Mouse (Mus musculus) midbrain, postnatal 0 days (tissue): Measurements from ENCODE around the gene Cnga4. TPM values are rescaled to one million over a fixed set of nuclear protein-coding genes. Genes with fewer than 3 reads are reported as not detected.
A peak's percentile ranks its signal among the peaks of the same experiment; 100 is the strongest.
"Not testable (repeated sequence)": the region's sequence is repeated elsewhere in the genome, so short reads cannot be mapped to it uniquely, and the experiment has no call there.

Experiments used
- ATAC-seq: fragments of 200-750 bp; cut with Nextera tagmentation; 2 replicates; pipeline ENCODE4 v1.8.0; 2017; ENCODE audit warnings: moderate number of reproducible peaks, mild to moderate bottlenecking, moderate TSS enrichment, moderate library complexity; ENCODE audit not compliant: low FRiP score
- DNase-seq: peaks from one replicate; pipeline ENCODE4 v3.0.0-alpha.2; 2015; ENCODE audit warnings: low spot score
- H3K27ac ChIP-seq: fragments of 300-500 bp; sonication (generic); 2 replicates; pipeline ENCODE4 v1.5.1; 2014; ENCODE audit warnings: low read depth, mild to moderate bottlenecking, low read length, mixed read lengths
- H3K27me3 ChIP-seq: fragments of 300-500 bp; sonication (generic); 2 replicates; pipeline ENCODE4 v1.6.1; 2014; ENCODE audit warnings: low read length, control low read depth, mixed read lengths; ENCODE audit not compliant: insufficient read depth
- H3K36me3 ChIP-seq: fragments of 300-500 bp; sonication (generic); 2 replicates; pipeline ENCODE4 v1.6.1; 2014; ENCODE audit warnings: low read length, control low read depth, mixed read lengths; ENCODE audit not compliant: insufficient read depth
- H3K4me1 ChIP-seq: fragments of 300-500 bp; sonication (generic); 2 replicates; pipeline ENCODE4 v1.6.1; 2014; ENCODE audit warnings: mild to moderate bottlenecking, control low read depth, antibody characterized with exemption, low read length, mixed read lengths; ENCODE audit not compliant: insufficient read depth
- H3K4me2 ChIP-seq: fragments of 300-500 bp; sonication (generic); 2 replicates; pipeline ENCODE4 v1.6.1; 2014; ENCODE audit warnings: low read depth, mild to moderate bottlenecking, low read length, mixed read lengths; ENCODE audit not compliant: poor library complexity, severe bottlenecking
- H3K4me3 ChIP-seq: fragments of 300-500 bp; sonication (generic); 2 replicates; pipeline ENCODE4 v1.5.1; 2014; ENCODE audit warnings: low read depth, mild to moderate bottlenecking, low read length, moderate library complexity
- H3K9ac ChIP-seq: fragments of 300-500 bp; sonication (generic); replicated peaks from 2 replicates; pipeline ENCODE4 v1.6.1; 2014; ENCODE audit warnings: mild to moderate bottlenecking, low read length, moderate library complexity, mixed read lengths; ENCODE audit not compliant: poor library complexity, severe bottlenecking
- H3K9me3 ChIP-seq: fragments of 300-500 bp; sonication (generic); 2 replicates; pipeline ENCODE4 v1.6.1; 2016; ENCODE audit warnings: low read length, control low read depth
- CTCF ChIP-seq: IDR thresholded peaks from 2 replicates; pipeline ENCODE4 v1.5.1; 2016; ENCODE audit warnings: antibody characterized with exemption, mild to moderate bottlenecking
- WGBS: fragments of 180-500 bp; shearing (Covaris S2); extraction: QIAGEN DNeasy Blood & Tissue Kit; methylation state at CpG from one replicate; pipeline ENCODE4 v1.1.7; 2014; 5-methylcytosine and 5-hydroxymethylcytosine counted together
- polyA plus RNA-seq: library from polyadenylated mRNA; unstranded; fragments of >200 nt; fragmentation: Nextera tagmentation; extraction: Ambion mirVana; gene quantifications from 2 replicates; pipeline ENCODE4 v1.2.1, GENCODE M21; 2015
- total RNA-seq: library from RNA; depleted of rRNA; stranded (reverse); fragments of >200 nt; gene quantifications from 2 replicates; pipeline ENCODE4 v1.2.3, GENCODE M21; 2014; rRNA removed

Gene Cnga4
- total RNA-seq = 0.49 TPM in 1 of 2 replicates, not detected in the other
- 0.21 and 0.26 TPM in 2 replicates for polyA plus RNA-seq

GRCm38 (mm10) chr7:105404268-105404667 is at the start of gene Cnga4:
Gene Cnga4 (plus strand): TSS chr7:105404568.
- H3K4me3 ChIP-seq = no peak within 1 kb of the TSS
- no peak for TF ChIP-seq CTCF
- ATAC-seq (no peak), DNase-seq (no peak)
- H3K27ac ChIP-seq = no peak within 1 kb of the TSS
- H3K36me3 ChIP-seq = no peaks in the 10 kb centered on the region
- no peaks in the 10 kb centered on the region for H3K27me3 ChIP-seq
- H3K4me1 ChIP-seq = no peaks in the 10 kb centered on the region
- no peak within 1 kb of the TSS for H3K9ac ChIP-seq
- H3K4me2 ChIP-seq = no peak within 1 kb of the TSS
- 70% methylated on average over 5 of the region's 5 CpGs for WGBS
- H3K9me3 ChIP-seq = no peaks in the 10 kb centered on the region

DNA sequence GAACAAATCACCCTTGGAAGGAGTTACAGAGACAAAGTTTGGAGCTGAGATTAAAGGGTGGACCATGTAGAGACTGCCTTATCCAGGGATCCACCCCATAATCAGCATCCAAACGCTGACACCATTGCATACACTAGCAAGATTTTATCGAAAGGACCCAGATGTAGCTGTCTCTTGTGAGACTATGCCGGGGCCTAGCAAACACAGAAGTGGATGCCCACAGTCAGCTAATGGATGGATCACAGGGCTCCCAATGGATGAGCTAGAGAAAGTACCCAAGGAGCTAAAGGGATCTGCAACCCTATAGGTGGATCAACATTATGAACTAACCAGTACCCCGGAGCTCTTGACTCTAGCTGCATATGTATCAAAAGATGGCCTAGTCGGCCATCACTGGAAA is 48.3 kb upstream of the Cnga4 start:
- not testable (repeated sequence) for H3K27ac ChIP-seq, H3K9me3 ChIP-seq, H3K4me3 ChIP-seq, H3K27me3 ChIP-seq, H3K4me2 ChIP-seq, H3K9ac ChIP-seq, H3K36me3 ChIP-seq, H3K4me1 ChIP-seq, DNase-seq
- 0 out of 2 replicates have a peak, but pooled peaks have one; percentile 41 for ATAC-seq
- no CpG with 5 or more reads among the region's 5 CpGs for WGBS

- WGBS = 100% methylated on average over 1 of the region's 2 CpGs
Observed at GRCm38 (mm10) chr7:105356487-105356886, 47.9 kb upstream of the Cnga4 start.

DNA sequence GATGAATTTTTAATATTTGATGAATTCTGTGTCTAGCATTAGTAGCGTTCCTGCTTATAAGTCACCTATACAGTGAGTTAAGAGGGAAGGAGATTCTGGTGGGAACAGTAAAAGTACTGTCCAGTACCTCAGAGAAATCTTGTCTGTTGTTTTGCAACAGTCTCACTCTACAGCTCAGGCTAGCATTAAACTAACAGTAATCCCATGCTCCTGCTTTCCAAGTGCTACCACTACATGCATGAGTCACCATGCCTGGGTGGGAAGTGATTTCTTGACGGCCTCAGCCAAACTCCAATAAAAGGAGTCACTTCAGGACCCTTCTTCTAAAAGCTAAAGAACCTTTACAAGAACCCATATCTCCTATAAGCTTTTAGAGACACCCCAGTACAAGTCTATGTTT is 42.7 kb upstream of the Cnga4 start:
- DNase-seq (no peak), ATAC-seq (no peak)
- Histone ChIP-seq H3K4me2 (no peak overlapping the region), H3K4me1 (no peaks in the 10 kb centered on the region), H3K4me3 (no peak overlapping the region), H3K9ac (no peak overlapping the region), H3K27me3 (no peaks in the 10 kb centered on the region), H3K9me3 (no peaks in the 10 kb centered on the region), H3K27ac (no peak overlapping the region), H3K36me3 (no peaks in the 10 kb centered on the region)
- no peak for TF ChIP-seq CTCF
- 86% methylated on average over 2 of the region's 2 CpGs for WGBS

More at GRCm38 (mm10) chr7:105356487-105356886, 47.9 kb upstream of the Cnga4 start:
- DNase-seq, H3K9me3 ChIP-seq, H3K27ac ChIP-seq, H3K4me1 ChIP-seq, H3K27me3 ChIP-seq, H3K9ac ChIP-seq, H3K36me3 ChIP-seq, H3K4me3 ChIP-seq, H3K4me2 ChIP-seq: not testable (repeated sequence)
- peak; percentile 85 for ATAC-seq

DNA sequence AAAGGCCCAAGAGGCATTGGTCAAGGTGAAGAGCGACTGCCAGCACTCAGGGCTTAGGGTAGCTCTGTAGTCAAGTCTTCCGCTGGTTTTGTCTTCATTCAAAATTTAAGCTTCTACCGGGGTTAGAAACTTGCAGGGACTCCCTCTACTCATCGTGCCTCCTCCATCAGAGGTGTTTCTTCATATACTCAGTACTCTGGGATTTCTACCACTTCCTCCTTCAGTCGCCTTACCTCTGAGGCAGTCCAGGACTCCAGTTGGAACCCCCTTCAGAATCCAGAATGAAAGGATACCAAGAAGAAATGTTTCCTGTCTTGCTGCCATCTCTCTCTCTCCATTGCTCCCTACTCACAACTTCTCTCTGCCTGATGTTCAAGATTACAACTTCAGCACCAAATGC is 37.1 kb upstream of the Cnga4 start:
- ATAC-seq = no peak
- Histone ChIP-seq H3K27ac (no peak overlapping the region), H3K4me3 (no peak overlapping the region), H3K4me1 (no peaks in the 10 kb centered on the region), H3K36me3 (peaks cover 9% of the 10 kb centered on the region; the same call in 1 of the 2 replicates), H3K9me3 (no peaks in the 10 kb centered on the region), H3K9ac (no peak overlapping the region), H3K27me3 (no peaks in the 10 kb centered on the region), H3K4me2 (no peak overlapping the region)
- WGBS = 90% methylated on average over 5 of the region's 5 CpGs
- DNase-seq = no peak
- no peak for TF ChIP-seq CTCF

DNA sequence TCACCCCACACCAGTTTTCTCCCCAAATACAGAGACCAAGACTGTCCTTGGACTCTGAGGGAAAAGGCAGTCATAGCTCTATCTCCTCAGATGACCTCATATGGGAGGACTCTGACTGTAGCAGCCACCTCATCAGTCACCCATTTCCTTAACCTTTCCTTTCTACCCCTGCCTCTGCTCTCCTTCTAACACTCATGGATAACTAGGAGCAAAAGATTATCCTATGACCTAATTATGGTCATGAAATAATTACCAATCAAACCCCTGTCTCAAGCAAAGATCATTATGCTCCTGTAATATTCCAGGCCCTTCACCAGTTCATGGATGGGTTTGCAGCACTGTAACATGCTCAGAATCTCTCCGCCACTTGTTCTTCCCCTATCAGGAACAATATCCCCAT is 36.4 kb upstream of the Cnga4 start, which contains the start of gene Olfr692:
Olfr692 (plus strand) TSS at position 301 of the 400 bp plus-strand sequence.
- Histone ChIP-seq H3K4me3 (no peak within 1 kb of the TSS), H3K27me3 (no peaks in the 10 kb centered on the region), H3K36me3 (peaks cover 9% of the 10 kb centered on the region; the same call in 1 of the 2 replicates), H3K4me2 (no peak within 1 kb of the TSS), H3K9ac (no peak within 1 kb of the TSS), H3K9me3 (no peaks in the 10 kb centered on the region), H3K4me1 (no peaks in the 10 kb centered on the region), H3K27ac (no peak within 1 kb of the TSS)
- 100% methylated on average over 1 of the region's 1 CpGs for WGBS
- TF ChIP-seq CTCF = no peak
- no peak for DNase-seq
- no peak for ATAC-seq
